Mouse (Mus musculus): Measurements from ENCODE around the gene Ccrl2.

GRCm38 (mm10) chr9:111042266-111042665, 15.1 kb downstream of the Ccrl2 start:
- TF ChIP-seq CTCF (IDR thresholded peaks at IDR 0.05; ENCODE audit: control insufficient read depth, insufficient read depth, insufficient replicate concordance, low read depth, low read length): no peak
- TF ChIP-seq POLR2A (IDR thresholded peaks at IDR 0.05; ENCODE audit: control insufficient read depth, low read depth, low read length): no peak
